Mouse (Mus musculus) thymus, postnatal 14 days (tissue): ENCODE measurements around the gene Slc24a2.
A peak's percentile ranks its signal among the peaks of the same experiment; 100 is the strongest.

Experiments
- DNase-seq: peaks from one replicate; pipeline ENCODE4 v3.0.0; 2021

Slc24a2 gene

DNA sequence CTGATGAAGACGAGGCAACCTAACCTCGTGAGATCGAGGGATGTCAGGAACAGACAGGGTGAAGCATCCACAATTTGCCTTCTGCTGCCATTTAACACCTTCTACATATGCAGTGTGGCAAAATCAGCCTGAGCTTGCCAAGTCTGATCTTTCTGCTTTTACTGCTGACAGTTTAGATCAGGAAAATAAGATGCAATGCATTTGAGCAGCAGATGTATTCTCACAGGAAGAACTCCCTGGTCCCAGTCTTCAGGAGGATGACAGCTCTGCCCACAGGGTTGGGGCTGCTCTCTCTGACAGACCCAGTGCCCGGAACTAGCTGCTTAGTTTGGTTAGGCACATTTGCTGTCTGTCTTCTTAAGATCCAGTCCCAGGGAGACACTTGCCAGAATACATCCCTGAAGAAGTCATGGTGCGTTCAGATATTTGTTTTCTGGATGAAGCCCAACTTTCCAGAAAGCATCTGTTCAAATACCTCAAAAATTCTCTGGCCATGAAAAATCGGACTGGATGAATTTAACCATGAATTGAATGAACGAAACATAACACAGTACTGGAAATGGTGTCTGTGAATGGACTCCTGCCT is 188.8 kb downstream of the Slc24a2 start:
- no peak for DNase-seq

DNA sequence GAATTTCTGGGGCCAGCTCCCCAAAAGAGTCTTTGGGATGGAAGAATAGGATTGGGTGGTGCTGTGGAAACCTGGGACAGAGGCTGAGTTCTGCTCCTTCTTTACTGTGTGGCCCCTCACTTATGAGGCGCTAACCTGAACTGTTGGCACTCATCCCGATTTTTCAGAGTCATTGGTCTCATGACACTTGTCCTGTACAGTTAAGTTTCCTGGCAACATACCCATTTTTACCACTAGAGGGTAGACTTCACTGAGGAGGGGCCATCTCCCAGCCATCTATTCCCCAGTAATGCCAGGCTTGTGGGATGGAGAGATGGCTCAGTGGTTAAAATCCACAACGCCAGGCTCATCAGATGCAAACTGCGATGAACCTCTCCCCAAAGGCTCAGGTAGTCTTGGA is 192.7 kb downstream of the Slc24a2 start:
- DNase-seq, result no peak

DNA sequence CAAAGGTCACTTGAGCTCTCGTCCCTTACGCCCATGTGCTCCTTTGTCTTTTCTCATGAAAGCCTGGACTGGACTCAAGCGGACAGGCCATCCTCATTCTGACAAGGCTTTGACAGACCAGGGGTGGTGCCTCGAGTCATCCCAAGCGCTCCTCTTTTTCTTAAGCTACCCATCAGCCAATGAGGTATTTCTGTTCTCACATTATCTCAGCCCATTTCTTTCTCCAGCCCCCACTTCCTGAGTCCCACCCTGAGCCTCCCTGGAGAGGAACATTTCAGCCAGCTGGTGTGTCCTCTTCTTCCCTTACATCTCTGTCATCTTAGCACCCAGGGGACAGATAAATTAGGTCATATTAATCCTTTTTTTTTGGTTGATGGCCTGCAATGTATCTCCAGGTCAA is 193.8 kb downstream of the Slc24a2 start:
- DNase-seq, result no peak

DNA sequence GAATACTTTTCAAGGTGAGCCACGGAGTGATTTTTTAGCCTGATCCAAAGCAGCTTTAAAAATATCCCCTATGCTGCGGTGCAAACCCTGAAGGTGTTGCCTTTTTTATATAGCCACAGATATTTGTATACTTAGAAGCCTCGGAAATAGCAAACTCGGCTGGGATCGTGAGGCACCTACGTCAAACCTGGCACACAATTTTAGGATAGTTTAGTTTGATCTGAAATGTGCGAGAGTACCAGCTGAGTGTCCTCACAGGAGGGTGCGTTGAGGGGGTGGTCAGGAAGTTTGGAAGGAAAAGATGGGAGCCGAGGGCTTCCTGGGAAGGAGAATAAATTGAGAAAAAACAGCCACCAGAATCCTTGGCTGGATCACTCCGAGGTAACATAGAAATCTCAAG is 194.6 kb downstream of the Slc24a2 start:
- no peak for DNase-seq

DNA sequence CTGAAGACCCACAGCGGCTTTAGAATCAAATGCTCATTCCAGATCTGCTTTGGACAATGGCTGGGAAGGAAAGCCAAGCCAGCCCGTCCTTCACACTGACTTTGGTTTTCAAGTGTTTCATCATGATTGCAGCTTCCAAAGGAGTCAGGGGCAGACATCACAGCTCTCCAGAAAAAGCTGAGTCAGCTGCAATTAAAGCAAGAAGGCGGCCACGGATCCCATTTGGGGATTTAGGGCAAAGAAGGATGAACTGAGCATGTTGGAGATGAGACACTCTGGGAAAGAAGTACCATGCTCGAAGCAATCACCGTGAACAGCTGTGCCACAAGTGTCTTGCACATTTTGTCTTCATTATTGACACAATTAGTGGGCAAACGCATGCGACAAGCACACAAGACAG is 197.6 kb downstream of the Slc24a2 start:
- DNase-seq, result no peak

DNA sequence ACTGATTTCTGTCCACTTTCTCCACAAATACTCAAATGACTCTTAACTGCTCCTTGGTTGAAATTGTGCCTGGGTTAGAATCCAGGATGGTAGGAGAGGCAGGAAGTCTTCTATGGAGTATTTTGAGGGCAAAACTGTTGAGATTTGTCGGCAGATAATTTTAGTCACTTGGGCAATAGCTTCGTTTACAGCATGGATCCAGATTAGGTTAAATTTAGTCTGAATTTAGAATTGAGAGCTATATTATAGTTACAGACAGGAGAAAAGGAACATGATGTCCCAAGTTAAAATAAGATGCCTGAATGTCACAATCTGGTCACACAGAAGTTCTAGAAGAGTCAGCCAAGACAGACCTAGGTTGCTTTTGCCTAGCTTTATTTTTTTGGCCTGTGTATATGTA is 199.2 kb downstream of the Slc24a2 start:
- no peak for DNase-seq

DNA sequence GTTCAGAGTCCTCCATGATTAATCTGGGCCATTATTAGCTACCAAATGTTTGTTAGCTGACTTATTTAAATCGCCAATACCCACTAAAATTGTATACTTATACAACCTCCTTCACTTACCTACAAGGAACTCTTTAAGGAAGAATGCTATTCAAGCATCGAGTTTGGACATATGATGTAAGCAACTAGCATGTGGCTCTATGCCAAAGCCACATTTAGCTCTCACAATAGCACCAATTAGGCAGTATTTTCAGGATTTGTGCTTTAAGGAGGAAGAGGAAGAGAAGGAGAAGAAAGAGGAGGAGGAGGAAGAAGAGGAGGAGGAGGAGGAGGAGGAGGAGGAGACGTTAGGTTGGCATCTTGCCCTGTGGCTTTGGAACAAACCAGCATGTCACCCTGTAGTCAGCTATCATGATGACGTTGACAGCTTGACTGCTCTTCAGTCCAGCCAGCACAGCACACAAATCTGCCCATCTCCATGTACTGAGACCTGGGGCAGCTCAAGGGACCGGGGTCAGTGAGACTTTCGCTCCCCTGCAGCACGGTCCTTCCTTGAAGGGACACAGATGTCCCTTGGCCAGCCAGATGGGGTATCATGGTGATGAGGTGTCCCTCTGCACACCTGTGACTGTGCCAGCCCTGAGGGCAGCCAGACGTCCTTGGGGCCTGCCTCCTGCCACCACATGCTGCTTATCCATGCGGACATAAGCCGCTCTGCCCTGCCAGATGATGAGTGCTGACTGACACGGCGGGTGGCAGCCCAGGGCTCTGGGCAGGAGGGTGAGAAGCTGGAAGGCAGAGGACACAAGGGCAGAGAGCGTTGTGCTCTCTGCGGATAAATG is 203.7 kb downstream of the Slc24a2 start:
- no peak for DNase-seq

DNA sequence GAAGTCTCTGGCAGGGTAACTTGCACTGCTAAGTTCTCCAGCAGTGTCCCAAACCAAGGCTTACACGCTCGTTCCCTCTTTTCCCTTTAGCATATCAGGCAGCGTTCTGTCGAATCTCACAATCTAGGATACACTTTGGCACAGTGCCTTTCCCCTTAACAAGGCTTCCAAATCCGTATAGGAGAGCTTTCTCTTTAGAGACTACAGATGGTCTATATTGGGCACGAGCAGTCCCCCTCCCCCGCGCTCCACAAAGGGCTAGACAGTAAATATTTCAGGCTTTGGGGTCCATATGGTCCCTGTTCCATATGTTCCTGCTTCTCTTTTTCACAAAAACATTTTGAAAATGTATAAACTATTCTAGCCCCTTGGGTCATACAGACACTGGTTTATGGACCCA is 205.7 kb downstream of the Slc24a2 start:
- DNase-seq, result no peak

DNA sequence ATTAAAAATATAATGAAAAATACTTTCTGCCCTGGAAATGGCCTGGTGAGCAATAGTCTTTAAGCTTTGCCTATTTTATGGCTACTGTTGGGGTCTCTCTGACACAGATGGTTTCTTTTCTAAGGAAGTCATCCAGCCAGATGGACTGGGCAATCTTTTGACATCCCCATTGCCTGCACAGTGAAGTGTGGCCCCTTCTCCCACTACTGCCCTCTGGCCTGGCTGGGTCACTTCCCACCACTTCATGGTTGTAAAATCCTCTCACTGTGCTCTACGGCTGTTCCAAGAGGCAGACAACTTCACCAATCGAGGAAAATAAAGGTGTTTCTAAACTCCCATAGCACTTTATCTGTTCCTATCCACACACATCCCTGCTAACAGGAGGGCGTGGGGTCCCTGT is 208.7 kb downstream of the Slc24a2 start:
- no peak for DNase-seq

DNA sequence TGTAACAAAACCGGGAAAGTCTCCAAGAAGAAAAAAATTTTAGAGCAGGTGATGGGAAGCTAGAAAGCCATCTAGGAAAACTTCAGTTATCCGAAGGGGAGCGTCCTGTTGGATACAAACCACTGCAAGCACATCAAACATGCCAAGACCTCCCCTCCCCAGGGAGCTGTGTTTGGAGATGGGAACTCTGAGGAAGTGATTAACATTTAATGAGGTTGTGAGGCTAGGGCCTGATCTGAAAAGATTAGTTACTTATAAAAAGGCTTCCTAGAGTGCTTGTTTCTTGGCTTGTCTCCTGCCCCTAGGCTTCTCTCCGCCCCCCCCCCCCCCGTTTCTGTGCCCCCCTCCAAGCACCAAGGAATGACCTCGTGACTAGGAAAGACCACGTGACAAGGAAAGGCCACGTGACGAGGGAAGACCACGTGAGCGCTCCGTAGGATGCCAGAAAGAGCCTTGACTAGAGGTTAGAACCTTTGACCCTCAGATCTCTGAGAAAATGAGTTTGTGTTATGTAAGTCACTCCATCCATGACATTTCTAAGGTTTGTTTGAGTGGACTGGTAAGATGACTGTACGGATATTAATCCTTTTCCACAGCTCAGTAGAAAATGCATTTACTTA is 210.7 kb downstream of the Slc24a2 start:
- no peak for DNase-seq

DNA sequence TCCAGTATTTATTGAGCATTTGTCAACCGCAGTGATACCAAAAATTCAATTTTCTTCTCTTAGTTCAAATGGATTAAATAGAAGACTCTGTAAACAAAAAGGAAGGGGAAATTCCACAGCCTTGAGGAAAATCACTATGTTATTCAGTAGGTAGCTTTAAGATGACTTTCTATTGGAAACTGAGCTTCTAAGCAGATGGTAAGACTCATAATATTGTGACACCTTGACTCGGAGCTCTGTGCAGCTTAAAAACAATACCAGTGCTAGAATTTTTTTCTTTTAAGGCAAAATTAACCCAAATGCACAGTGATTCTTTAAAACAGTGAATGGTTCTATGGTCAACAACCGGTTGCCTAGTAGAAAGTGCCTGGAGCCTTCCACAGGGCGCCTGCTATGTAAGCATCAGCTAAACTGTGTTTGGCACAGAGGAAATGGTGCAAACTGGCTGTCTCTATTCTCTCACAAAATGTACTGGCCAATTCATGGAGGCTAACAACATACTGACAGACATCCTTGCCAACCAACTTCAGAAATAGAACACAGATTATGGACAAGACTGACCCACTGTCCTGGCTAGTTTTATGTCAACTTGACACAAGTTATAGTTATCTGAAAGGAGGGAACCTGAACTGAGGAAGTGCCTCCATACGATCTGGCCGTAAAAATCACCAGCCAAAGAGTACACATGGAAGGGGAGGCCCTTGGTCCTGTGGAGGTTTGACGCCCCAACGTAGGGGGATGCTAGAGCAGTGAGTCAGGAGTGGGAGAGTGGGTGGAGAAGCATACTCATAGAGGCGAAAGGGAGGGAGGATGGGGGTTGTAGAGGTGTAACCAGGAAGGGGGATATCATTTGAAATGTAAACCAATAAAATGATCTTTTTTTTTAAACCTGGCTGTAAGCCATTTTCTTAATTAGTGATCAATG is 211.9 kb downstream of the Slc24a2 start:
- no peak for DNase-seq

DNA sequence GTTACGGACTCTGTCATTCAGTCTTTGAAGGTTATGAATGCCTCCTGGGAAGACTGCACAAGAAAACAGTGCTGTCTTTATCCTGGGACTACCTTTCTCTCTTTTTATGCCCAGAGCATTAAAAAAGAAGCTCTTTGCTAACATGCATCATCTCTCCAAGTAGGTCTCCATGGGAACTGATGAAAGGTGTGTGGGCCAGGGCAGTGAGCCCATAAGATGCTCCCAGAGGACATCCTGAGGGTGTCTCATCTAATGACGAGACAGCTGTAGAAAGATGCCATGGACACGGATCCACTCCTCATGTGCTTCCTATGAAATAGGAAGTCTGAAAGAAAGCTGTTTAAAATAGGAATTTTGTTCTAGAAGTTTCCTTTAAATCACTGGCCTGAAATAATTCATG is 212.8 kb downstream of the Slc24a2 start:
- DNase-seq, result no peak

DNA sequence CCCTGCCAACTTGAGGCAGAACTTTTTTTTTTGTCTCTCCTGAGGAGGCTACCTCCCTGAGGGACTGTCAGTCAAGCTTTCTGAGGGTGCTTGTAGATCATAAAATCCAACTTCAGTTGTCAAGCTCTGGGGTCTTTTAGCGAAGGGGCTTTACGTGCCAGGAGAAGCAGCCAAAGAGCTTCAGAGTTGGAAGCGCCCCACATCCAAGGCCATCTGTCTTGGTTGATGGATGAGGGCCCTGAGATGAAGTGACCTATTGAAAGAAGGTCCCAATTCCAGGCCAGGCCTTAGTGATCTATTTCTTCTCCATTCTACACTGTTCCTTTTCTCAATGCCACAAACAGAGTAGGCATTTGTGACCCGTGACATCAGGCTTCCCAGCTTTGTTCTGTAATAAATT is 214.5 kb downstream of the Slc24a2 start:
- DNase-seq, result no peak

DNA sequence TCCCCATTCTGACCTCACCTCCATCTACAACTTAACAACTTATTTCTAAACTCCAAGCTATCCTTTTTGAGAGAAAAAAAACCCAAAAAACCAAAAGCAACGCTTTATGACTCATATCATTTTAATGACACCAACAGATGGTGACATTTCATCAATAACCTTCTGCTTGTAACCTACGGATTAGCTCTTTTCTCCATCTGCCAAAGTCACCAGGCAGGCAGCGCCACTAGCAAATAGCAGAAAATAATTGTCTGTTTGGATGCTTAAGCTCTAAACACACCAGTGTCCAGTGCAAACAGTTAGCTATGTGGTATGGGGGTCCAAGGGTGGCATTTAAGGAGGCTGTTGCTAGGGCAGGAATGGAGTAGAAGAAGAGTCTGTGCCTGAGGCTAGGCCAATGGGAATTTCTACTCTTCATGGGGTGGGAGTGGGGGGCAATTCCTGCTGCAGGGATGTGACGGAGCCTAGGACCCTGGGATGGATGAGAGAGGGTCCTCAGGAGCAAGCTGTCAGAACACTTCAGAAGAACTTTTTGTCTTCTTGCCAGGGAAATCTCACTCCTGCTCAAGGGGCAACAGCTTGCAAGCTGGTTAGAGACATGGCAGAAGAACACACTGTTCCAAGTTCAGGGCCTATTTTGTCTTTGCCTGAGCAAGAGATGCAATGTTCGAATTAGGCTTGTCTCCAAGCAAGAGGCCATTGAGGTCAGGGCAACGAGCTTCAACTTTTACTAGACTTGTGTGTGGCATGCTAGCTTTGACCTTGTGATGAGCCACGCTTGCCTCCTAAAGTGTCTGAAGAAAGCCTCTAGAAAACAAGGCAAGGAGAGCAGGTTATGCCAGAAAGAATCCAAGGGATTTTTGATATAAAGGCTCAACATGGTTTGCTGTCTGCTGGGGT is 216.3 kb downstream of the Slc24a2 start:
- DNase-seq, result no peak

DNA sequence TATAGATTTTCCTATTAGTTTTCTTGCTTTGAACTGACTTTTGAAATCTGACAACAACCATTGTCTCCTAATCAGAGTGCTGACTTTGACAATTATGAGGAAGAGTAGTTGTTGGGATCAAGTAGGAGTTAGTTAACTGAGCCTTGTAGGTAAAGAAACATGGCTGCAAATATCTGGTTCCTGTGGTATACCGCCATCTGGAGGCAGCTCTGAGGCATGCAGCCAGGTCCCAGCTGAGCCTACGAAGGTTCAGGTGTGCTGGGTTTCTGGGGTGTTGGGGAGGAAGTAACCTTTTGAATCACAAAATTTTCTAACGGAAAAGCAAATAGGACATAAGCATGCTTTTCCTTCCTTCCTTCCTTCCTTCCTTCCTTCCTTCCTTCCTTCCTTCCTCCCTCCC is 237.8 kb downstream of the Slc24a2 start:
- no peak for DNase-seq

DNA sequence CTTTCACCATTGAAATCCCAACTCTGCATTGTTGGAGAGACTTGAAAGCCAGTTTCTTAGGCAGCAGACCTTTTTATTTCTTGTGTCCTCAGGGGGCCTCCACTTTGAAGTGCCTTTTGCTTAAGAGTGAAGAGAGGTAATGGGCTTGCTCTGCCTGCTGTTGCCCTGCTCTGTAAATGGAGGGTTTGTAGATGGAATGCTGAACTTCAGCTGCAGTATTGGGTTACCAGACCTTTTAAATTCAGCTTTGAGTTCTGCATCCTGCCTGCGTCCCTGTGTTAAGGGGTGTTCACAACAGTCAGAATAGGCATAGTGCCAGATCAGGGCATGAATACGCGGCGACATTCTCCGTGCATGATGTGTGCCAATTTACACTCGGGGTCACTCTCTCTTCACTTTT is 241.0 kb downstream of the Slc24a2 start:
- DNase-seq, result no peak

DNA sequence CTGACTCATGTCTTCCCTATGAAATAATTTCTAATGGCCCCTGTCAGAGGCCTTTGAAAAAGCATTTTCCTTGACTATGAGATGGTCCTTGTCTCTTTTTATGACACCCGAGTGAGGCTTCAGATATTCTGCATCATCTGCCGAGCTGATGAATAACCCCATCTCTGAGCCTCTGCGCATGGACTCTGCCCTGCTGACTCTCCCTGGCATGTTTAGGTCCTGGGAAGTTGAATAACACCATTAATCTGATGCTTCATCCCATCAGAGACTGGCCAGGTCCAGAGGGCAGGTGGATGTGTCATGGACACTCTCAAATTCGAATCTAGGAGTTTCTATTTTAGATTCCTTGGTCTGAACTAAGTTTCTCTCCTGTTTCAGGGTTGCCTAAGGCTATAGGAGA is 242.4 kb downstream of the Slc24a2 start:
- DNase-seq, result no peak

DNA sequence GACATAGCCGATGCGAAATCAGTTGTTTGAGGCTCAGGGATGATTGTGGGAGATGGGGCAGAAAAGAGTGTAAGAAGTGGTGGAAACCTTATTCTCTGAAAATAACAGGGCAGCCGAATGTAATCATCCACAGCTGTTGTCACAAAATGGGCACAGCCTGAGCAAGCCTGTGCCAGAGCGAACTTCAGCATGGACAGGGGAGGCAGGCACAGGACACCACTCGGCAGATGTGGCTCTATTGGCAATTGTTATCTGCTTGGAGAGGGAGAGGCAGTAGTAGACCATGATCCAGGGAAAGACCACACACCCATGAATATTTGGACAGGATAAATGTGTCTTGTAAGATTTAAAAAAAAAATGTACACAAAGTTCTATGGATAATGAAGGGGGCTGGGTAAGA is 253.0 kb downstream of the Slc24a2 start:
- DNase-seq, result no peak

DNA sequence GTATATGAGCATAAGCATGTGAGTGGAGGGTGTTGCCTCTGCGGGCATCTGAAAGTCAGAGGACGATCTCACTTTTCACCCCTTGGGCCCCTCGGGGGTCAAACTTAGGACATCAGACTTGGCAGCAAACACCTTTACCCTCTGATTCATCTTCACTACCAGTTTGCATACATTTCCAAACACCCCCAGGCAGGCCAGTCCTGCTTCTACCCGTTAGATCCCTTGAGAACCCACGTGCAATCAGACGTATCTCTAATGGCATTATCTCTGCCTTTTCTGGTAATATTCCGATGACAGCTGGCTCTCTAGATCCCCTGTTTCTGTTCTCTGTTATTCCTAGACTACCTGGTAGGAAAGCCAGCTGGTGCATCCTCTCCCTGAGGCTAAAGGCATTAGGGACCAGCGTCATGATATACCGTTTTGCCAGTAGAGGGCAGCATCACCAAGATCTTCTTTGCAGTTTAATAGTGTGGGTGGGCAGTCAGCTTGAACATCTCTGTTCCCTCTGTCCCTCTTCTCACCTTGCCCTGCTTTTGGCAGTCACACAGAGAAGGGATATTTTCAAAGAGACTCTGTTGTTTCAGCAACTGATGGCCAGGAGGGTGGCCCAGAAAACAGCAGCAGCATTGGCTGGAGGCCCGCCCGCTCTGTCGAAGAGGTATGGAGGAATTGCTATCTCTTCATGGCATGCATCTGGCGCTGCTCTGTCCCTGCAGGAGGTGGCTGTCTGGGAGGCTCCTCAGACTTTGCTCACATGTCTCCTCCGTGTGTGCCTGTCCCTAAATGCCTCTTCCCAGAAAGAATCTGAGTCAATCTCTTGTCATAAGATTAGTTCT is 272.5 kb downstream of the Slc24a2 start:
- DNase-seq, result peak; percentile 28

DNA sequence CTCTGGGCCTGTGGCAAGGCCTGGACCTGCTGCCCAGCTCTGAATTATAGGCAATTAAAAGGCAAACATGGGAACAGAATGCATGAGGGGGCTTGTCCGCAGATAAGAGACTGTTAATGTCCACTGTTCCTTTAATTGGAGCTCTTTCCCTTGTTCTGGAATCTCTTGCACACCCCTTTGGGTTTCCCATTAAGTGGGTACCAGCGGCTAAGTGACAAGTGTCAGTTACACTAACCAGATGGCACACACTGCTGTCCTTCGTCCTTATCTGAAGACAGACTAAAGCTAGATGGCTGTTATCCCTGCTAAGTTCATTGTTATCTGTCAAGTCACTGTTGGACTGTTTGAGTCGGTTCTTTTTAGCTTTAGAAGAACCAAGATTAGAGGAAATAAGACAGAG is 274.8 kb downstream of the Slc24a2 start:
- no peak for DNase-seq

DNA sequence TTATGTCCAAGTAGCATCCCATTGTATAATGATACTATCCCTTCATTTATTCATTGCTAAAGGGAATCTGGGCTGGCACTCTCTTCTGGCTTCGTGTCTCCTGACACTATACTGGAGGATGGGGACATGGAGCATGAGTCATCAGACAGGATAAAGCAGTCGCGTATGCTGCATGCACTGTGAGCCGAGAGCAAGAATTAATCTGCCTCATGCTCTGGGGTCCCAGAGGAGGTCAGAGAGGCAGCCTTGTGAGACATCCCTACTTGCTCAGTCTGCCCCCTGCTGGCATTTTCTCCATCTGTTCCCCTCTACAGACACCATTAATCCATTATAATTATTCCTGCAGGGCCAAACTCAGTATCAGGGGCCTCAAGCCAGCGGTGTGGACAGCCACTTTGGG is 276.8 kb downstream of the Slc24a2 start:
- no peak for DNase-seq
